ENCODE assay signal across 18 mouse cellular contexts in the genomic region with DNA sequence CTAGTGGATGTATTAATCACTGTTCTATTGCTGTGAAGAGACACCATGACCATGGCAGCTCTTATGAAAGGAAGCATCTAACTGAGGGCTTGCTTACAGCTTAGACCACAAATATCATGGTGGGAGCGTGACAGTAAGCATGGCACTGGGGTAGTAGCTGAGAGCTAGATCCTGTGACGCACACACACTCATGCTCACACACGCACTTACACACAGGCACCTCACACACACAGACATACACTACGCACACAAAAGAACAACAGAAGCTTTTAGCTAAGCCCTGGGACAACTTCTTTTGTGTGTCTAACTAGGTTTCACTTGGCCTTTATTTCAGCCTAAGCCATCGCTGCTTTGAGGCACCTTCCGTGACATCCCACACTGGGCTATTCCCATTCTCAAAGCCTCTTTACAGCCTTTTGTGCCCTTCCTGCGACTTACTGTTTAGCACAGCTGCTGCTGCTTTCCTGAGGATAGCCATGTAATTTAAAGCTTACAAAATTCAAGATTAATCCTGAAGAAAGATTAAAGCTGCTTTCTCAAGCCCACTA.
DNase-seq lines count a peak whose midpoint lies in the region; ATAC-seq and TF ChIP-seq lines count a peak whose summit lies in the region.
"Had no signal": no experiment of that assay in that cellular context is flagged by ENCODE, and none has a peak within 500 bp of the region (broad histone marks: within the 10 kb centered on the region; RNA-seq: fewer than 3 reads in every experiment).

No protein-coding gene starts in this region.

- ATAC-seq in midbrain, embryonic 16.5 days: no peak
- ATAC-seq in midbrain, postnatal 0 days (ENCODE audit: low FRiP score): no peak
- ATAC-seq: activated CD4-positive, CD25-positive, alpha-beta regulatory T cell, adult 4 months; forebrain, postnatal 0 days; hindbrain, postnatal 0 days had no signal

- no peaks in the 10 kb centered on the region for H3K9me3 ChIP-seq in heart, embryonic 10.5 days
- H3K9me3 ChIP-seq in midbrain, embryonic 10.5 days (replicated peaks): no peaks in the 10 kb centered on the region
- no peaks in the 10 kb centered on the region for H3K9me3 ChIP-seq in midbrain, embryonic 16.5 days (replicated peaks; ENCODE audit: control insufficient read depth, low read length, poor library complexity, severe bottlenecking)
- H3K9me3 ChIP-seq in limb, embryonic 10.5 days (replicated peaks): no peaks in the 10 kb centered on the region
- H3K9me3 ChIP-seq in midbrain, postnatal 0 days (ENCODE audit: low read length): no peaks in the 10 kb centered on the region
- H3K9me3 ChIP-seq: embryonic facial prominence, embryonic 13.5 days; forebrain, embryonic 12.5 days; hindbrain, embryonic 13.5 days had no signal

- no peaks in the 10 kb centered on the region for H3K36me3 ChIP-seq in heart, embryonic 10.5 days
- H3K36me3 ChIP-seq in midbrain, embryonic 10.5 days: no peaks in the 10 kb centered on the region
- H3K36me3 ChIP-seq in midbrain, embryonic 16.5 days (ENCODE audit: control insufficient read depth, insufficient read depth, low read length): no peaks in the 10 kb centered on the region
- H3K36me3 ChIP-seq in limb, embryonic 10.5 days: no peaks in the 10 kb centered on the region
- no peaks in the 10 kb centered on the region for H3K36me3 ChIP-seq in midbrain, postnatal 0 days (ENCODE audit: insufficient read depth, low read length)
- H3K36me3 ChIP-seq: embryonic facial prominence, embryonic 13.5 days; forebrain, embryonic 12.5 days; hindbrain, embryonic 13.5 days had no signal

- no peak overlapping the region for H3K4me2 ChIP-seq in midbrain, embryonic 16.5 days (ENCODE audit: low read length)
- no peak overlapping the region for H3K4me2 ChIP-seq in midbrain, postnatal 0 days (ENCODE audit: low read depth, low read length, poor library complexity, severe bottlenecking)
- H3K4me2 ChIP-seq: embryonic facial prominence, embryonic 13.5 days; forebrain, embryonic 12.5 days; hindbrain, embryonic 13.5 days had no signal

- no peak for TF ChIP-seq CTCF in midbrain, postnatal 0 days (IDR thresholded peaks at IDR 0.05)
- TF ChIP-seq CTCF in left cerebral cortex, adult 2 months (IDR thresholded peaks at IDR 0.05): no peak

- no peaks in the 10 kb centered on the region for H3K27me3 ChIP-seq in heart, embryonic 10.5 days (ENCODE audit: insufficient read depth, poor library complexity, severe bottlenecking)
- H3K27me3 ChIP-seq in midbrain, embryonic 10.5 days (ENCODE audit: low read depth, poor library complexity, severe bottlenecking): no peaks in the 10 kb centered on the region
- H3K27me3 ChIP-seq in midbrain, embryonic 16.5 days (ENCODE audit: control insufficient read depth, insufficient read depth, low read depth, low read length): no peaks in the 10 kb centered on the region
- H3K27me3 ChIP-seq in limb, embryonic 10.5 days (ENCODE audit: low read depth, poor library complexity, severe bottlenecking): no peaks in the 10 kb centered on the region
- H3K27me3 ChIP-seq in midbrain, postnatal 0 days (ENCODE audit: insufficient read depth, low read length): no peaks in the 10 kb centered on the region
- H3K27me3 ChIP-seq: embryonic facial prominence, embryonic 13.5 days had no signal

- 90% methylated on average over 7 of the region's 7 CpGs for whole genome bisulfite sequencing in heart, embryonic 10.5 days
- WGBS in midbrain, embryonic 10.5 days: 49% methylated on average over 7 of the region's 7 CpGs
- WGBS in midbrain, embryonic 16.5 days: 28% methylated on average over 7 of the region's 7 CpGs
- WGBS in limb, embryonic 10.5 days: 92% methylated on average over 7 of the region's 7 CpGs
- 42% methylated on average over 7 of the region's 7 CpGs for WGBS in midbrain, postnatal 0 days

- intact Hi-C loops in heart, postnatal 25 days (cut with DNase I): loop anchor here (5.0 kb wide), 1 partner anchor 113 kb away; no protein-coding TSS in a partner anchor
- intact Hi-C loops in left cerebral cortex, adult 2 months (cut with DNase I): loop anchor here (5.0 kb wide), 1 partner anchor 132 kb away; no protein-coding TSS in a partner anchor

- H3K27ac ChIP-seq in heart, embryonic 10.5 days: no peak overlapping the region; the same call in 1 of the 2 replicates
- peak overlapping the region; percentile 73 for H3K27ac ChIP-seq in midbrain, embryonic 10.5 days (replicated peaks)
- H3K27ac ChIP-seq in midbrain, embryonic 16.5 days (ENCODE audit: low read length): no peak overlapping the region
- peak overlapping the region; percentile 59; the same call in 1 of the 2 replicates for H3K27ac ChIP-seq in limb, embryonic 10.5 days
- H3K27ac ChIP-seq in midbrain, postnatal 0 days (ENCODE audit: low read depth, low read length): peak overlapping the region; percentile 26; the same call in 1 of the 2 replicates
- no peak overlapping the region for H3K27ac ChIP-seq in left cerebral cortex, adult 2 months
- H3K27ac ChIP-seq: embryonic facial prominence, embryonic 13.5 days; forebrain, embryonic 12.5 days; hindbrain, embryonic 13.5 days; hindbrain, postnatal 0 days had no signal

- H3K9ac ChIP-seq in midbrain, embryonic 16.5 days (ENCODE audit: low read depth, low read length): no peak overlapping the region
- H3K9ac ChIP-seq in midbrain, postnatal 0 days (replicated peaks; ENCODE audit: low read length, poor library complexity, severe bottlenecking): no peak overlapping the region
- H3K9ac ChIP-seq: embryonic facial prominence, embryonic 13.5 days; forebrain, embryonic 12.5 days; forebrain, postnatal 0 days; hindbrain, embryonic 13.5 days had no signal

- peaks cover 21% of the 10 kb centered on the region; the same call in 1 of the 2 replicates for H3K4me1 ChIP-seq in heart, embryonic 10.5 days
- H3K4me1 ChIP-seq in midbrain, embryonic 10.5 days: peaks cover 62% of the 10 kb centered on the region
- H3K4me1 ChIP-seq in midbrain, embryonic 16.5 days (ENCODE audit: control insufficient read depth, insufficient read depth, low read length): peaks cover 14% of the 10 kb centered on the region; the same call in 1 of the 2 replicates
- H3K4me1 ChIP-seq in limb, embryonic 10.5 days: peaks cover 29% of the 10 kb centered on the region
- H3K4me1 ChIP-seq in midbrain, postnatal 0 days (ENCODE audit: insufficient read depth, low read length): 0 out of 2 replicates have a peak, but pooled peaks cover 3% of the 10 kb centered on the region

- no peak overlapping the region for H3K4me3 ChIP-seq in heart, embryonic 10.5 days
- H3K4me3 ChIP-seq in midbrain, embryonic 10.5 days: no peak overlapping the region
- H3K4me3 ChIP-seq in midbrain, embryonic 16.5 days (ENCODE audit: low read depth, low read length): no peak overlapping the region
- H3K4me3 ChIP-seq in limb, embryonic 10.5 days: no peak overlapping the region
- no peak overlapping the region for H3K4me3 ChIP-seq in midbrain, postnatal 0 days (ENCODE audit: low read depth, low read length)
- H3K4me3 ChIP-seq in left cerebral cortex, adult 2 months: no peak overlapping the region
- H3K4me3 ChIP-seq: embryonic facial prominence, embryonic 13.5 days; forebrain, embryonic 12.5 days; hindbrain, embryonic 13.5 days had no signal

- DNase-seq in heart, embryonic 10.5 days (ENCODE audit: low spot score): peak; percentile 63
- no peak for DNase-seq in heart, postnatal 25 days (ENCODE audit: low spot score)
- DNase-seq in midbrain, embryonic 10.5 days (ENCODE audit: low spot score): peak; percentile 20
- no peak for DNase-seq in limb, embryonic 10.5 days (ENCODE audit: low spot score)
- DNase-seq in midbrain, postnatal 0 days (ENCODE audit: low spot score): no peak
- no peak for DNase-seq in left cerebral cortex, adult 2 months (ENCODE audit: extremely low spot score in 1 of 2, low spot score in 2 of 2)
- DNase-seq: adrenal gland, postnatal 14 days; cerebellum, adult 18-20 months; cerebellum, adult 9-11 months; cerebellum, postnatal 36 days; forebrain, postnatal 0 days; gastrocnemius, postnatal 14 days had no signal

Comparison
In these comparisons a context has a peak if more than half of its experiments do, and no peak if none do; other contexts are left out.
1. DNase-seq: peak in heart, embryonic 10.5 days (single experiment) and midbrain, embryonic 10.5 days (single experiment); none in heart, postnatal 25 days (single experiment), limb, embryonic 10.5 days (single experiment), midbrain, postnatal 0 days (single experiment) and left cerebral cortex, adult 2 months (0 of 2).
2. H3K27ac ChIP-seq: peak in midbrain, embryonic 10.5 days (single experiment), limb, embryonic 10.5 days (single experiment) and midbrain, postnatal 0 days (single experiment); none in heart, embryonic 10.5 days (single experiment), midbrain, embryonic 16.5 days (single experiment) and left cerebral cortex, adult 2 months (single experiment).